Mouse (Mus musculus) testis, adult 2 months (tissue): Measurements from ENCODE around the gene Rtn4rl1. TPM values are rescaled to one million over a fixed set of nuclear protein-coding genes. Genes with fewer than 3 reads are reported as not detected.
A peak's percentile ranks its signal among the peaks of the same experiment; 100 is the strongest.

Experiments used
- H3K27ac ChIP-seq: fragments of 200-500 bp; 2 replicates; pipeline ENCODE4 v1.5.1; 2012; ENCODE audit warnings: low read depth, low read length; ENCODE audit not compliant: control insufficient read depth, insufficient read depth
- H3K27me3 ChIP-seq: fragments of 200-500 bp; 2 replicates; pipeline ENCODE4 v1.6.1; 2012; ENCODE audit warnings: mild to moderate bottlenecking, low read length, moderate library complexity; ENCODE audit not compliant: control insufficient read depth, insufficient read depth
- H3K36me3 ChIP-seq: fragments of 200-500 bp; 2 replicates; pipeline ENCODE4 v1.6.1; 2012; ENCODE audit warnings: mild to moderate bottlenecking, low read length; ENCODE audit not compliant: control insufficient read depth, insufficient read depth
- H3K4me1 ChIP-seq: fragments of 200-500 bp; 2 replicates; pipeline ENCODE4 v1.6.1; 2012; ENCODE audit warnings: low read length; ENCODE audit not compliant: control insufficient read depth, insufficient read depth
- H3K4me3 ChIP-seq: fragments of 200-500 bp; 2 replicates; pipeline ENCODE4 v1.5.1; 2012; ENCODE audit warnings: low read depth, mild to moderate bottlenecking, low read length, moderate library complexity, mixed read lengths; ENCODE audit not compliant: control insufficient read depth
- CTCF ChIP-seq: fragments of 200-500 bp; IDR thresholded peaks from 2 replicates; pipeline ENCODE4 v1.5.1; 2012; ENCODE audit warnings: low read depth, mild to moderate bottlenecking, inconsistent platforms, low read length, moderate library complexity; ENCODE audit not compliant: control insufficient read depth, insufficient read depth, insufficient replicate concordance
- POLR2A ChIP-seq: fragments of 200-500 bp; IDR thresholded peaks from 2 replicates; pipeline ENCODE4 v1.6.1; 2012; ENCODE audit warnings: low read depth, mild to moderate bottlenecking, inconsistent platforms, low read length, moderate library complexity; ENCODE audit not compliant: control insufficient read depth
- polyA plus RNA-seq: library from polyadenylated mRNA; depleted of rRNA; stranded (reverse); fragments of >200 nt; gene quantifications from 2 replicates; pipeline ENCODE4 v1.2.3, GENCODE M21; 2012

Rtn4rl1 gene
- polyA plus RNA-seq, 1 experiment, result 3.3 TPM

DNA sequence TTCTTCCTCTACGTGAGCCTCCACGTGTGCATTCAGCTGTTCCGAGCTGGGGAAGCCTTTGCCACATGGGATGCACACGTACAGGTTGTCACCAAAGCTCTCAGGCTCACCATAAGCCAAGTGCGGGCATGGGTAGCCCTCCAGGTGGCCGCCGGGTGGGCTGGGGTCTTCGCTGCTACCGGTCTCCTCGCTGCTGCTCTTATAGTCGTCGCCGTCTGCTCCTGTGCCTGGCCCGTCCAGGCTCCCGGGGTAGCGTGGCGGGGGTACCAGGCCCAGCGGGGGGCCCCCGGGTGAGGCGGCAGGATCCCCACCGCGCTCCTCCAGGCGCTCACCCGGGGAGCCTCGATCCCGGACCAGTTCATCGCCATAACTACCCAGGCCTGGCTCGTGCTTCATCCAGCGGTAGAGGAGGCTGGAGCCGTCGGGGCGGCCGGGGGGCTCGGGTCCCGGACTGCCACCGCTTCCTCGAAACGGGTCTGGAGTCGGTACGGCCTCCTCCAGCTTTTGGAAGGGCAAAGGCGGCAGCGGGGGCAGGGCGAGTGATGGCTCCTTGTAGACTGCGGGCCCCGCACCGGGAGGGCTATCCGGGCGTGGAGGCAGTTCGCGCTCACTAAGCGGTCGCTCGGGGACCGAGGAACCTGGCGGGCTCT lies 27.3 kb upstream of the Rtn4rl1 start:
- Histone ChIP-seq H3K27me3 (no peaks in the 10 kb centered on the region; the same call in 1 of the 2 replicates), H3K27ac (no peak overlapping the region), H3K4me3 (peak overlapping the region; percentile 50), H3K36me3 (no peaks in the 10 kb centered on the region), H3K4me1 (peaks cover 28% of the 10 kb centered on the region)
- TF ChIP-seq POLR2A (no peak), CTCF (no peak)

DNA sequence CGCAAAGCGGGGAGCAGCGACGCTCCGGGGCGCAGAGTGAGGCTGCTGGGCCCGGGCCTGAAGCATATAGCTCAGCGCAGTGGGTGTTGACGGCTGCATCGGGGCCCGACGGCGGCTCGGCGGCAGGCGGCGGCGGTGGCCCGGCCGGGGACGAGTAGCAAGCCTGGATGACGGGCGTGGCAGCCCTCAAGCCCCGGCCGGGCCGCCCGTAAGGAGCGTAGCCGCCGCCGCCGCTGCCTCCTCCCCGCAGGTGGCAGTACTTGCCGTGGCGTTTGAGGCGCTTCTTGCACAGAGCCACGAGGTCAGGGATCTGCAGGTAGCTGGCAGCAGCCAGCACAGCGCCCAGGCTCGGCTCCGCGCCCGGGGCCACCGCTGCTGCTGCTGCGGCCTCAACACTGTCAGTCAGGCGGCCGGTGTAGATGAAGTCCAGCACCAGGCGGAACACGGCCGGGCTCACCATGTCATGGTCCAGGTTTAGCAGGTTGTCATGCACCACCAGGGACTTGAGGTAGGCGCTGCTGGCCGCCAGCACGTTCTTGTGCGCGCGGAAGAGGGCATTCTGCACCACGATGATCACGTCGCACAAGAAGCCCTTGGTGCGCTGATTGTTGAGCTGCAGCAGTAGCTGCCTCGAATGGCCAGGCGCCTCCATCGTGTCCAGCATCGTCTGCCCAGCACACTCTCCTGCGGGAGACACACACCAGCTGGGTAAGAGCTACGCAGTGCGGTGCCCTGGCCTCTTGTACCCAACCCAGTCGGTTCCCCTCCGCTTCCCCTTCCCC lies 26.5 kb upstream of the Rtn4rl1 start:
- Histone ChIP-seq H3K4me3 (peak overlapping the region; percentile 3), H3K4me1 (peaks cover 33% of the 10 kb centered on the region), H3K36me3 (no peaks in the 10 kb centered on the region), H3K27me3 (no peaks in the 10 kb centered on the region; the same call in 1 of the 2 replicates), H3K27ac (0 out of 2 replicates have a peak overlapping the region, but pooled peaks have one; percentile 2)
- TF ChIP-seq CTCF (no peak), POLR2A (no peak)

DNA sequence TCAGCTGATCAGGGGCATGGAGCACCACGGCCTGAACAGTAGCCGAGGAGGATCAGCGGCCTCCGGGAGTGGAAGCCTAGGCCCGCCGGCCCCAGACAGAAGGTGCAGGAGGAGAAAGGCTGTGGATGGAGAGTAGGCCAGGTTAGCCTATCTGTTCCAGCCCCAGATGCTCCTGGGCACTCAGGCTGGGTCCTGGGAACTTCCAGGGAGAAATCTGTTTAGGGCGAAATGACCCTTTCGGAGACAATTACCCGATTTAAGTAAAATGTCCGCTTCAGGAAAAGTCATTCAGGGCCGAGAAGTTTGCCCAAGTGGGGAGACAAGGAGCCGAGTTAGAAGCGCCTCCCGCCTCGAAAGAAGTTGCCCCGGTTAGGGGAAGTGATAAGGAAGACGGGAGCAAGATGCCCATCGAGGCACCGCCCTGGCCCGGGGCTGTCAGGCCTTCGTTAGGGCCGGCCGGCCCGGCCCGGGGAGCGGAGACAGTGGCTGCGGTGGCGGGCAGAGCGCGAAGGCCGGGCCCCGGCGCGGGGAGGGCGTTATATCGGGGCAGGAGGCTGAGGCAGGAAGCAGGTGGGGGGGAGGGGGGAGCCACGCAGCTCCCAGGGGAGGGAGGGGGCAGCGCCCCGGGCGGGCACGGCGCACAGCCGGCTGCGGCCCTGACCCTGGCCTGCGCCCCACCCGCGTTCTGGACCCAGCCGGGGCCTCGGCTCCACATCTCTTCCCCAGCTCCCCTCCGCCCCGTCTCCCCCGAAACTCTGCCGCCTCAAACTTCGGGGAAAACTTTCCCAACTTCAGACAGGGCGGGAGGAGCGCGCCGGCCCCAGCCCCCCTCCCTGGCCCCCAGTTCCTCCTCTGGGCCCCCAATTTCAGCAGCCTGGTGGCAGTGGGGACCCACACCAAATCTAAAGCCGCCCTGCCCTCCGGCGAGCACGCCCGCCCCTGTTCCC lies 25.7 kb upstream of the Rtn4rl1 start:
- TF ChIP-seq POLR2A (no peak), CTCF (no peak)
- Histone ChIP-seq H3K36me3 (no peaks in the 10 kb centered on the region), H3K4me3 (peak overlapping the region; percentile 76), H3K4me1 (peaks cover 33% of the 10 kb centered on the region), H3K27me3 (peaks cover 2% of the 10 kb centered on the region), H3K27ac (0 out of 2 replicates have a peak overlapping the region, but pooled peaks have one; percentile 2)

DNA sequence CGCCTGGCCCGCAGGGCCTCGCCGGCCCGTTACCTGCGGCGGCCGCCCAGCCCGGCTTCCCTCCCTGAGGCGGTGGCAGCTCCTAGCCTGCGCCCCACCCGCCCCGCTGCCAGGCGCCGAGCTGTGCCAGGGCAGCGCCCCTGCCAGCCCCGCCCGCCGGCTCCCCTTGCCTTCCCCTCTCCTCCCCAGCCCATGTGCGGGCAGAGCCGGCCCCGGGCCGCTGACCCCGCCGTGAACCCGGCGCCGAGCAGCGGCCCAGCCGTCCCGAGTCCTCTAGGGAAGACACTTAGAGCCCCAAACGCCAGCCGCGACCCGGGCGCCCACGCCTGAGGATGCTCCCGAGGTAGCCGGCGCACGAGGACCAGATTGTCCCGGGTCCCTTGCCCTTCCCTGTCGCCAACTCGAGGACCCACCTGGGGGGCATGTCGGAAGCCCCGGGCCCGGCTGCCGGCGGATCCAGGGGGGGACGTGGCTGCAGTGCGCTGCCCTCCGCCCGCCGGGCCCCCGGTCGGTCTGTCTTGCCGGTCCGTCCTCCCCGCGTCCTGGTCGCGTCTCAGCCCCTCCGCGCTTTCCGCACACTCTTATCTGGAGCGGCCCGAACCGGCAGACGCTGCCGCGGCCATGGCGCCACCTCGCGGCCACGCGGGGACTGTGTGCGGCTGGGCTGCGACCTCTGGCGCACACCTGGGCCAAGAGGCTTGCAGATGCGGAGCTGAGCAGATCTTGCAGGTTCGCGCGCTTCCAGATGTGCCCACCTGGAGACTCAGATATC lies 24.8 kb upstream of the Rtn4rl1 start:
- H3K36me3 ChIP-seq, result no peaks in the 10 kb centered on the region
- TF ChIP-seq CTCF, result peak; percentile 80
- TF ChIP-seq POLR2A, result no peak; the same call in 1 of the 2 replicates
- peak overlapping the region; percentile 76 for H3K4me3 ChIP-seq
- H3K27me3 ChIP-seq, result peaks cover 2% of the 10 kb centered on the region
- no peak overlapping the region for H3K27ac ChIP-seq
- peaks cover 33% of the 10 kb centered on the region for H3K4me1 ChIP-seq

DNA sequence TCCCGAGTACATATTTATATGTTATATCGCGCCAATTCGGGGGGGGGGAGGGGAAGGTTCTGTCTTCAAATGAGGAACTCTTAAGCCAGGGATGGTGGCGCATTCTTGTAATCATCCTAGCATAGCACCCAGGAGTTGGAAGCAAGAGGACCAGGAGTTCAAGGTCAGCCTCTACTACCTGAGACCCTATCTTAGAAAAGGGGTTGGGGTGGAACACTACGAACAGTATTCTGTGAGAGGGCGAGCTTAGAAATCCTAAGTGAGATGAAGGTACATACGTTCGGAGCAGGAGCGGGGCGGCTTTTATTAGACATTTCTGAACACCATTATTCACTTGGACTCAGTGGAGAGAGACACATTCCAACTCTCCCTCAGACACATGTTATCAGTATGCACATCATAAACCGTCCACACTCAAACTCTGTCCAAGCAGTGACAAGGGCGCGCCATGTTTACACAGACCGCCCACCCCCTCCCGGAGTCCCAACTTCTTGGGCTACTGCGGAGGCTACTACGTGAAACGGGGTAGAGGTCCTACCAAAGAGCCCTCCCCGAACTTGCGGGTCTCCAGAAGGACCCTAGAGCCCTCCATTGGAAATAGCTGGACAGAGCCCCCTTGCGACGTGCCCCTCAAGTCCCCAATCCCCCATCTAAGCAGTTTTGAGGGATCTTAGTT lies 24.0 kb upstream of the Rtn4rl1 start, which contains the start of gene Hic1:
Gene Hic1 (minus strand): TSS at position 115 of the 676 bp plus-strand sequence.
- Histone ChIP-seq H3K27me3 (peaks cover 2% of the 10 kb centered on the region), H3K4me3 (peak within 1 kb of the TSS; percentile 76), H3K27ac (no peak within 1 kb of the TSS), H3K36me3 (no peaks in the 10 kb centered on the region), H3K4me1 (peaks cover 35% of the 10 kb centered on the region)
- TF ChIP-seq CTCF, result no peak
- TF ChIP-seq POLR2A, result no peak
